9 mouse cellular contexts compared by ENCODE assay signal in the genomic region with DNA sequence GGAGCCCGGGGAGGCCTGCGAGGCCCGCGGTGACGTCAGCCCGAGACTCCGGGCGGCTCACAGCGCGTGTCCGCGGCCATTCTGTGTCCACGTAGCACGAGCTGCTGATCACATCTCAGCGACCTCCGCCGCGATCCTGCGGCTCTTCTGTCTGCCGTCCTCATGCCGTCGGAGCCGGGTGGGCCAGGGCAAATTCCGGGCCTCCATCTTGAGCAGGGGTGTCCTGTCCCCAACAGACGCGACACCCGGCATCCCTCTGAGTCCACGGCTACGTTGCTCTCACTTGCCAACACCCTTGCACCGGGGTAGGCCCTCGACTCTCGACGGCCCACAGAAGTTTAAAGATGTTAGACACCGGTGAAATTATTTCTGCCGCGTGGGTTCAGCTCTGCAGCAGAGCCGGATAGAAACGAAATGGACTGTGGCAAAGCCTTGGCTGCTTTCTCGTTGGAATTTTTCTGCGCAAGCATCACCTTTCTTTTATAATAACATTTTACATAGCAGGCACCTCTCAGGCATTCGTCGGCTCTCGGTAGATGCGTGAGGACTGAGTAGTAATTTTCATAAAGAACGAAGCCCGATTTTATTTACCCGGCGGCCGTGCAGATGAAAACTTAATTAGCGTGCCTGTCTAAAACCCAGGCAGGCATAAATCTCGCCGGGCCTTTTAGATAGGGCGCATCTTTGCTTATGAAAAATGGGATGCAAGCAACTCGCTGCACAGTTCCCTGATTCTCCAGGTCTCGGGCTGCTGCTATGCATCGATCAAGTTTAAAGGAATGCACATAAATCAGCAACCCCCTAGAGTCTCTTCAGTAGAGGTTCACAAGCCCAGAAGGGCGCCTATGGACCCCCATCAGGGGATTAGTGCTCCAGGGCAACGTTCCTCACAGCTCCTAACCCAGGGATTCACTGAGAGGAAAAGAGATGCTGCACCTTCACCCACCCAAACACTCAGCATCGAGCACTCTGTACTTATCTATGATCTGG. TPM values are rescaled to one million over a fixed set of nuclear protein-coding genes. Genes with fewer than 3 reads are reported as not detected.
A peak's percentile ranks its signal among the peaks of the same experiment; 100 is the strongest.
DNase-seq lines count a peak whose midpoint lies in the region; ATAC-seq and TF ChIP-seq lines count a peak whose summit lies in the region.
"Had no signal": no experiment of that assay in that cellular context is flagged by ENCODE, and none has a peak within 500 bp of the region (broad histone marks: within the 10 kb centered on the region; RNA-seq: fewer than 3 reads in every experiment).

No protein-coding gene starts in this region.

- H3K4me1 ChIP-seq in kidney, adult 2 months (ENCODE audit: control insufficient read depth, insufficient read depth, low read length) = no peaks in the 10 kb centered on the region
- H3K4me1 ChIP-seq in ES-Bruce4 (ENCODE audit: control insufficient read depth, insufficient read depth, low read length) = no peaks in the 10 kb centered on the region
- no peaks in the 10 kb centered on the region for H3K4me1 ChIP-seq in neural tube, embryonic 12.5 days
- H3K4me1 ChIP-seq in hindbrain, embryonic 11.5 days (replicated peaks; ENCODE audit: control insufficient read depth, insufficient read depth, low read length) = 0 out of 2 replicates have a peak, but pooled peaks cover 2% of the 10 kb centered on the region

- no peak for TF ChIP-seq CTCF in kidney, adult 2 months (conservative IDR thresholded peaks at IDR 0.05; ENCODE audit: insufficient read depth, insufficient read length, low read depth, low read length)
- TF ChIP-seq CTCF in ES-Bruce4 (IDR thresholded peaks at IDR 0.05; ENCODE audit: low read depth, low read length) = no peak

- TF ChIP-seq EP300 in ES-Bruce4 (IDR thresholded peaks at IDR 0.05; ENCODE audit: insufficient read depth, low read depth, low read length) = no peak

- no peaks in the 10 kb centered on the region for H3K36me3 ChIP-seq in kidney, adult 2 months (ENCODE audit: control insufficient read depth, insufficient read depth, low read length)
- no peaks in the 10 kb centered on the region for H3K36me3 ChIP-seq in ES-Bruce4 (ENCODE audit: control insufficient read depth, insufficient read depth, low read length, poor library complexity, severe bottlenecking)
- no peaks in the 10 kb centered on the region for H3K36me3 ChIP-seq in neural tube, embryonic 12.5 days
- no peaks in the 10 kb centered on the region for H3K36me3 ChIP-seq in hindbrain, embryonic 11.5 days (ENCODE audit: control insufficient read depth, insufficient read depth, low read length)

- peak; percentile 37 for DNase-seq in kidney, adult 2 months
- no peak for DNase-seq in kidney, postnatal 25 days
- DNase-seq in hindbrain, embryonic 11.5 days (ENCODE audit: low spot score) = no peak
- no peak for DNase-seq in cerebellum, adult 11 months
- no peak for DNase-seq in left cerebral cortex, postnatal 14 days (ENCODE audit: low spot score in 2 of 2)

- H3K9ac ChIP-seq in ES-Bruce4 (ENCODE audit: low read depth, poor library complexity, severe bottlenecking) = no peak overlapping the region
- H3K9ac ChIP-seq in neural tube, embryonic 12.5 days = 0 out of 2 replicates have a peak overlapping the region, but pooled peaks have one; percentile 30
- no peak overlapping the region for H3K9ac ChIP-seq in hindbrain, embryonic 11.5 days (ENCODE audit: low read depth, low read length)

- peak overlapping the region; percentile 50 for H3K4me2 ChIP-seq in neural tube, embryonic 12.5 days (replicated peaks)
- H3K4me2 ChIP-seq in hindbrain, embryonic 11.5 days (replicated peaks; ENCODE audit: low read depth, low read length) = no peak overlapping the region

- no peaks in the 10 kb centered on the region for H3K9me3 ChIP-seq in ES-Bruce4 (replicated peaks; ENCODE audit: control insufficient read depth, insufficient read depth, low read length, poor library complexity, severe bottlenecking)
- no peaks in the 10 kb centered on the region for H3K9me3 ChIP-seq in neural tube, embryonic 12.5 days
- no peaks in the 10 kb centered on the region for H3K9me3 ChIP-seq in hindbrain, embryonic 11.5 days (ENCODE audit: control insufficient read depth, low read length)

- no peak for TF ChIP-seq POLR2A in kidney, adult 2 months (IDR thresholded peaks at IDR 0.05; ENCODE audit: low read depth, low read length)
- TF ChIP-seq POLR2A in ES-Bruce4 (IDR thresholded peaks at IDR 0.05; ENCODE audit: insufficient read depth, low read length) = no peak

- intact Hi-C loops in left cerebral cortex, postnatal 14 days (cut with DNase I) = no loop called here

- WGBS in kidney, adult 2 months = 13% methylated on average over 59 of the region's 59 CpGs
- WGBS in neural tube, embryonic 12.5 days = under 1% methylated on average over 59 of the region's 59 CpGs
- whole genome bisulfite sequencing in hindbrain, embryonic 11.5 days = under 1% methylated on average over 59 of the region's 59 CpGs

- no peak overlapping the region for H3K4me3 ChIP-seq in kidney, adult 2 months (ENCODE audit: insufficient read depth, low read depth, low read length)
- 0 out of 2 replicates have a peak overlapping the region, but pooled peaks have one; percentile 27 for H3K4me3 ChIP-seq in ES-Bruce4 (ENCODE audit: low read depth, low read length)
- H3K4me3 ChIP-seq in neural tube, embryonic 12.5 days = peak overlapping the region; percentile 15
- no peak overlapping the region for H3K4me3 ChIP-seq in hindbrain, embryonic 11.5 days (ENCODE audit: low read depth, low read length)

- H3K27ac ChIP-seq in kidney, adult 2 months (ENCODE audit: insufficient read depth, low read depth, low read length) = no peak overlapping the region
- no peak overlapping the region for H3K27ac ChIP-seq in ES-Bruce4 (ENCODE audit: insufficient read depth, low read length)
- H3K27ac ChIP-seq in neural tube, embryonic 12.5 days = no peak overlapping the region
- no peak overlapping the region for H3K27ac ChIP-seq in hindbrain, embryonic 11.5 days (ENCODE audit: low read depth, low read length)

- peak; percentile 14; the same call in 1 of the 2 replicates for ATAC-seq in granulocyte monocyte progenitor cell, adult 5-6 weeks (replicated peaks; ENCODE audit: poor library complexity, severe bottlenecking)
- no peak for ATAC-seq in neural tube, embryonic 12.5 days (ENCODE audit: low FRiP score, low read depth)
- no peak for ATAC-seq in hindbrain, embryonic 11.5 days (ENCODE audit: low FRiP score)

- peaks cover 5% of the 10 kb centered on the region; the same call in 1 of the 2 replicates for H3K27me3 ChIP-seq in kidney, adult 2 months (replicated peaks; ENCODE audit: control insufficient read depth, insufficient read depth, low read length)
- H3K27me3 ChIP-seq in ES-Bruce4 (ENCODE audit: control insufficient read depth, insufficient read depth, low read length, poor library complexity, severe bottlenecking) = peaks cover 43% of the 10 kb centered on the region
- peaks cover 88% of the 10 kb centered on the region for H3K27me3 ChIP-seq in neural tube, embryonic 12.5 days (replicated peaks)
- H3K27me3 ChIP-seq in hindbrain, embryonic 11.5 days (ENCODE audit: control insufficient read depth, insufficient read depth, low read length) = peaks cover 89% of the 10 kb centered on the region

RNA-seq across cellular contexts. Expression of gene Hoxa13, which starts 6.9 kb away (rescaled TPM):
- polyA plus RNA-seq in kidney, adult 2 months (2012; rRNA removed) = not detected in 2 replicates
- polyA plus RNA-seq in ES-Bruce4 (2011; ENCODE audit: insufficient read depth, insufficient read length, low read depth, missing spikeins) = 0.25 TPM in 1 of 2 replicates, not detected in the other
- not detected in 2 replicates for total RNA-seq in granulocyte monocyte progenitor cell, adult 5-6 weeks (2014; fragmentation: Nextera tagmentation)
- total RNA-seq in granulocyte monocyte progenitor cell, adult 5-6 weeks (2017) = not detected in 2 replicates
- 0.10 and 1.3 TPM in 2 replicates for polyA plus RNA-seq in neural tube, embryonic 12.5 days (2016; fragmentation: Nextera tagmentation; extraction: Ambion mirVana)
- polyA plus RNA-seq in hindbrain, embryonic 11.5 days (2014; fragmentation: Nextera tagmentation; extraction: Ambion mirVana) = not detected in 2 replicates
- total RNA-seq in left cerebral cortex, postnatal 14 days (2021) = not detected
- total RNA-seq: heart, postnatal 10 days had no signal

RNA-seq across cellular contexts. Expression of gene Hoxa11, which starts 8.2 kb away (rescaled TPM):
- polyA plus RNA-seq in kidney, adult 2 months (2012; rRNA removed) = 3.7 TPM in 2 replicates
- polyA plus RNA-seq in ES-Bruce4 (2011; ENCODE audit: insufficient read depth, insufficient read length, low read depth, missing spikeins) = not detected in 2 replicates
- total RNA-seq in granulocyte monocyte progenitor cell, adult 5-6 weeks (2014; fragmentation: Nextera tagmentation) = not detected in 2 replicates
- not detected in 2 replicates for total RNA-seq in granulocyte monocyte progenitor cell, adult 5-6 weeks (2017)
- 10.8 and 13.4 TPM in 2 replicates for polyA plus RNA-seq in neural tube, embryonic 12.5 days (2016; fragmentation: Nextera tagmentation; extraction: Ambion mirVana)
- not detected in 2 replicates for polyA plus RNA-seq in hindbrain, embryonic 11.5 days (2014; fragmentation: Nextera tagmentation; extraction: Ambion mirVana)
- total RNA-seq in left cerebral cortex, postnatal 14 days (2021) = not detected
- total RNA-seq: heart, postnatal 10 days had no signal

RNA-seq across cellular contexts. Expression of gene Hoxa10, which starts 13.2 kb away (rescaled TPM):
- polyA plus RNA-seq in kidney, adult 2 months (2012; rRNA removed) = 34.0 and 34.4 TPM in 2 replicates
- not detected in 2 replicates for polyA plus RNA-seq in ES-Bruce4 (2011; ENCODE audit: insufficient read depth, insufficient read length, low read depth, missing spikeins)
- 0.47 TPM in 1 of 2 replicates, not detected in the other for total RNA-seq in granulocyte monocyte progenitor cell, adult 5-6 weeks (2014; fragmentation: Nextera tagmentation)
- total RNA-seq in granulocyte monocyte progenitor cell, adult 5-6 weeks (2017) = 0.57 TPM in 1 of 2 replicates, not detected in the other
- polyA plus RNA-seq in neural tube, embryonic 12.5 days (2016; fragmentation: Nextera tagmentation; extraction: Ambion mirVana) = 108 and 119 TPM in 2 replicates
- not detected in 2 replicates for polyA plus RNA-seq in hindbrain, embryonic 11.5 days (2014; fragmentation: Nextera tagmentation; extraction: Ambion mirVana)
- total RNA-seq in left cerebral cortex, postnatal 14 days (2021) = not detected
- total RNA-seq: heart, postnatal 10 days had no signal

RNA-seq across cellular contexts. Expression of gene Hoxa9, which starts 22.9 kb away (rescaled TPM):
- polyA plus RNA-seq in kidney, adult 2 months (2012; rRNA removed) = 36.0 and 63.1 TPM in 2 replicates
- not detected in 2 replicates for polyA plus RNA-seq in ES-Bruce4 (2011; ENCODE audit: insufficient read depth, insufficient read length, low read depth, missing spikeins)
- 8.9 and 14.7 TPM in 2 replicates for total RNA-seq in granulocyte monocyte progenitor cell, adult 5-6 weeks (2014; fragmentation: Nextera tagmentation)
- 16.8 and 24.4 TPM in 2 replicates for total RNA-seq in granulocyte monocyte progenitor cell, adult 5-6 weeks (2017)
- polyA plus RNA-seq in neural tube, embryonic 12.5 days (2016; fragmentation: Nextera tagmentation; extraction: Ambion mirVana) = 124 and 131 TPM in 2 replicates
- 0.25 and 1.1 TPM in 2 replicates for polyA plus RNA-seq in hindbrain, embryonic 11.5 days (2014; fragmentation: Nextera tagmentation; extraction: Ambion mirVana)
- total RNA-seq in left cerebral cortex, postnatal 14 days (2021) = not detected
- total RNA-seq: heart, postnatal 10 days had no signal

RNA-seq across cellular contexts. Expression of gene Hoxa7, which starts 32.2 kb away (rescaled TPM):
- 44.1 and 45.9 TPM in 2 replicates for polyA plus RNA-seq in kidney, adult 2 months (2012; rRNA removed)
- 0.65 and 1.4 TPM in 2 replicates for polyA plus RNA-seq in ES-Bruce4 (2011; ENCODE audit: insufficient read depth, insufficient read length, low read depth, missing spikeins)
- 18.3 and 20.5 TPM in 2 replicates for total RNA-seq in granulocyte monocyte progenitor cell, adult 5-6 weeks (2014; fragmentation: Nextera tagmentation)
- 6.4 and 10.8 TPM in 2 replicates for total RNA-seq in granulocyte monocyte progenitor cell, adult 5-6 weeks (2017)
- 81.2 and 102 TPM in 2 replicates for polyA plus RNA-seq in neural tube, embryonic 12.5 days (2016; fragmentation: Nextera tagmentation; extraction: Ambion mirVana)
- 0.34 and 1.9 TPM in 2 replicates for polyA plus RNA-seq in hindbrain, embryonic 11.5 days (2014; fragmentation: Nextera tagmentation; extraction: Ambion mirVana)
- not detected for total RNA-seq in left cerebral cortex, postnatal 14 days (2021)

Comparison
In these comparisons a context has a peak if more than half of its experiments do, and no peak if none do; other contexts are left out.
1. H3K4me3 ChIP-seq: peak in ES-Bruce4 (single experiment) and neural tube, embryonic 12.5 days (single experiment); none in kidney, adult 2 months (single experiment) and hindbrain, embryonic 11.5 days (single experiment).
2. RNA of gene Hoxa10, which starts 13.2 kb away (polyA plus RNA-seq): 108 to 119 TPM in neural tube, embryonic 12.5 days and 34.0 to 34.4 TPM in kidney, adult 2 months; not detected in ES-Bruce4 and not detected in hindbrain, embryonic 11.5 days; every median in the first group is over 10 times any median in the second.